Mouse (Mus musculus) thymus, adult 2 months (tissue): Measurements from ENCODE around the gene Abcc1.

ENCODE experiments used
- CTCF ChIP-seq: fragments of 200-500 bp; IDR thresholded peaks from 2 replicates; pipeline ENCODE4 v1.5.1; 2012; ENCODE audit warnings: mild to moderate bottlenecking, control low read depth, low read length, moderate library complexity, borderline replicate concordance; ENCODE audit not compliant: control insufficient read depth, poor library complexity, insufficient read depth; ENCODE audit errors: extremely low read depth
- POLR2A ChIP-seq: fragments of 200-500 bp; IDR thresholded peaks from 2 replicates; pipeline ENCODE4 v1.6.1; 2012; ENCODE audit warnings: mild to moderate bottlenecking, low read length, control low read depth, moderate library complexity; ENCODE audit not compliant: control insufficient read depth, poor library complexity, insufficient read depth; ENCODE audit errors: extremely low read depth

- TF ChIP-seq POLR2A: no peak
- no peak for TF ChIP-seq CTCF
Measured at GRCm38 (mm10) chr16:14477510-14478300, 116.3 kb downstream of the Abcc1 start.
